In the genomic region with DNA sequence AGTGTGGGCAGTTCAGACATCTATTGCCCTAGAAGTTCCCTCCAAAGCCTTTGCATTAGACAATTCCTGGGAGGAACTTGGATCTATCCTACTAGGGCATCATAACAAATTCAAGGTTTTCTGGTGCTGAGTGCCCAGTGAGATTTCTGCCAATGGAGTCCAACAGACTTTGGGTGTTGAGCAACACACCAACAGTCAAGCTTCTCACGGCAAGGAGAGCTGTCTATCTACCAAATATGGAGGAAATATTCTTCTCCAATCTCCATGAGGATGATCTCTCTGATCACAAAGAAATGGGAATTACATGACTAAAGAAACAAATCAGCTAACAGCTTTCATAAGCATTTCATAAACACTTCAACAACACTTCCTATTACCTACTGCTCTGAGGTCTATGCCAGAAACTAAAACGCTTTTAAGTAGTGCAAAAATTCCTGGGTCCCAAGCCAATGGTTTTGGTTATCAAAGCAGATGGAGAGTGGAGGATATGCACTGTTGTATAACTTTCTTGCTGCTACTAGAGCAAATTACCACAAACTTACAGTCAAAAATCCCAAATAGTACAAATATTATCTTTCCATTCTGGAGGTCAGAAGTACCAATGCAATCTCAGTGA, we compare ENCODE assay signal across 22 mouse cellular contexts.
"Had no signal": no experiment of that assay in that cellular context is flagged by ENCODE, and none has a peak within 500 bp of the region (broad histone marks: within the 10 kb centered on the region; RNA-seq: fewer than 3 reads in every experiment).

No protein-coding gene starts in this region.

- H3K4me2 ChIP-seq: heart, embryonic 12.5 days; hindbrain, embryonic 13.5 days; hindbrain, embryonic 15.5 days; intestine, embryonic 15.5 days; limb, embryonic 12.5 days had no signal

- H3K9me3 ChIP-seq: heart, embryonic 10.5 days; heart, embryonic 12.5 days; hindbrain, embryonic 10.5 days; hindbrain, embryonic 13.5 days; hindbrain, embryonic 15.5 days; intestine, embryonic 15.5 days; limb, embryonic 10.5 days; limb, embryonic 12.5 days had no signal

- ATAC-seq: hindbrain, postnatal 0 days; intestine, embryonic 15.5 days; intestine, postnatal 0 days had no signal

- H3K36me3 ChIP-seq: heart, embryonic 10.5 days; heart, embryonic 12.5 days; hindbrain, embryonic 10.5 days; hindbrain, embryonic 13.5 days; hindbrain, embryonic 15.5 days; intestine, embryonic 15.5 days; limb, embryonic 10.5 days; limb, embryonic 12.5 days had no signal

- H3K27me3 ChIP-seq: heart, embryonic 12.5 days; hindbrain, embryonic 13.5 days; hindbrain, embryonic 15.5 days; intestine, embryonic 15.5 days; limb, embryonic 12.5 days had no signal

- H3K4me3 ChIP-seq: heart, embryonic 10.5 days; heart, embryonic 12.5 days; hindbrain, embryonic 10.5 days; hindbrain, embryonic 13.5 days; hindbrain, embryonic 15.5 days; intestine, embryonic 15.5 days; layer of hippocampus, adult 2 months; left cerebral cortex, adult 2 months; limb, embryonic 10.5 days; limb, embryonic 12.5 days had no signal

- H3K4me1 ChIP-seq: heart, embryonic 10.5 days; heart, embryonic 12.5 days; hindbrain, embryonic 10.5 days; hindbrain, embryonic 13.5 days; hindbrain, embryonic 15.5 days; intestine, embryonic 15.5 days; limb, embryonic 10.5 days; limb, embryonic 12.5 days had no signal

- DNase-seq: gastrocnemius, postnatal 14 days; heart, adult 18-20 months; heart, postnatal 10 days; heart, postnatal 4 days; kidney, adult 18-20 months; kidney, adult 8-10 months; kidney, postnatal 10 days; kidney, postnatal 25 days; kidney, postnatal 4 days; liver had no signal

- H3K27ac ChIP-seq: heart, embryonic 10.5 days; hindbrain, embryonic 10.5 days; hindbrain, embryonic 13.5 days; hindbrain, embryonic 15.5 days; hindbrain, postnatal 0 days; intestine, embryonic 15.5 days; layer of hippocampus, adult 2 months; left cerebral cortex, adult 2 months; limb, embryonic 10.5 days; limb, embryonic 12.5 days had no signal

- H3K9ac ChIP-seq: heart, embryonic 12.5 days; hindbrain, embryonic 13.5 days; hindbrain, embryonic 15.5 days; intestine, embryonic 15.5 days; limb, embryonic 12.5 days had no signal
